Mouse (Mus musculus): ENCODE data around the gene Gm28305. TPM values are rescaled to one million over a fixed set of nuclear protein-coding genes. Genes with fewer than 3 reads are reported as not detected.

Gene Gm28305
- polyA plus RNA-seq, 1 experiment = not detected

- Histone ChIP-seq H3K4me1 (ENCODE audit: control insufficient read depth, insufficient read depth, low read length) (no peaks in the 10 kb centered on the region), H3K36me3 (ENCODE audit: control insufficient read depth, insufficient read depth, low read length) (no peaks in the 10 kb centered on the region; the same call in 1 of the 2 replicates), H3K4me3 (ENCODE audit: insufficient read depth, low read depth, low read length) (no peak overlapping the region), H3K27me3 (replicated peaks; ENCODE audit: control insufficient read depth, insufficient read depth, low read length) (no peaks in the 10 kb centered on the region), H3K27ac (ENCODE audit: insufficient read depth, low read depth, low read length) (no peak overlapping the region)
- TF ChIP-seq CTCF (conservative IDR thresholded peaks at IDR 0.05; ENCODE audit: insufficient read depth, insufficient read length, low read depth, low read length) (no peak), POLR2A (IDR thresholded peaks at IDR 0.05; ENCODE audit: low read depth, low read length) (no peak)
- no peak for DNase-seq
- WGBS = 90% methylated on average over 2 of the region's 2 CpGs
Measured at GRCm38 (mm10) chr9:104104986-104105385, 64.5 kb downstream of the Gm28305 start.

GRCm38 (mm10) chr9:104106930-104107329, 66.5 kb downstream of the Gm28305 start:
- no peaks in the 10 kb centered on the region for H3K27me3 ChIP-seq (replicated peaks; ENCODE audit: control insufficient read depth, insufficient read depth, low read length)
- no peaks in the 10 kb centered on the region for H3K4me1 ChIP-seq (ENCODE audit: control insufficient read depth, insufficient read depth, low read length)
- TF ChIP-seq POLR2A (IDR thresholded peaks at IDR 0.05; ENCODE audit: low read depth, low read length) (no peak), CTCF (conservative IDR thresholded peaks at IDR 0.05; ENCODE audit: insufficient read depth, insufficient read length, low read depth, low read length) (no peak)
- no peak overlapping the region for H3K4me3 ChIP-seq (ENCODE audit: insufficient read depth, low read depth, low read length)
- no peaks in the 10 kb centered on the region; the same call in 1 of the 2 replicates for H3K36me3 ChIP-seq (ENCODE audit: control insufficient read depth, insufficient read depth, low read length)
- 84% methylated on average over 9 of the region's 9 CpGs for WGBS
- no peak for DNase-seq
- H3K27ac ChIP-seq (ENCODE audit: insufficient read depth, low read depth, low read length) = no peak overlapping the region

- Histone ChIP-seq H3K27me3 (replicated peaks; ENCODE audit: control insufficient read depth, insufficient read depth, low read length) (no peaks in the 10 kb centered on the region), H3K36me3 (ENCODE audit: control insufficient read depth, insufficient read depth, low read length) (no peaks in the 10 kb centered on the region; the same call in 1 of the 2 replicates), H3K27ac (ENCODE audit: insufficient read depth, low read depth, low read length) (no peak overlapping the region), H3K4me3 (ENCODE audit: insufficient read depth, low read depth, low read length) (no peak overlapping the region), H3K4me1 (ENCODE audit: control insufficient read depth, insufficient read depth, low read length) (no peaks in the 10 kb centered on the region)
- WGBS = 73% methylated on average over 6 of the region's 6 CpGs
- DNase-seq = no peak
- no peak for TF ChIP-seq POLR2A (IDR thresholded peaks at IDR 0.05; ENCODE audit: low read depth, low read length)
- TF ChIP-seq CTCF (conservative IDR thresholded peaks at IDR 0.05; ENCODE audit: insufficient read depth, insufficient read length, low read depth, low read length) = no peak
Measured at GRCm38 (mm10) chr9:104107482-104107881, 67.0 kb downstream of the Gm28305 start.

- Histone ChIP-seq H3K27ac (ENCODE audit: insufficient read depth, low read depth, low read length) (no peak overlapping the region), H3K4me3 (ENCODE audit: insufficient read depth, low read depth, low read length) (no peak overlapping the region), H3K27me3 (replicated peaks; ENCODE audit: control insufficient read depth, insufficient read depth, low read length) (no peaks in the 10 kb centered on the region), H3K4me1 (ENCODE audit: control insufficient read depth, insufficient read depth, low read length) (no peaks in the 10 kb centered on the region), H3K36me3 (ENCODE audit: control insufficient read depth, insufficient read depth, low read length) (no peaks in the 10 kb centered on the region; the same call in 1 of the 2 replicates)
- 64% methylated on average over 2 of the region's 2 CpGs for WGBS
- DNase-seq = no peak
- TF ChIP-seq POLR2A (IDR thresholded peaks at IDR 0.05; ENCODE audit: low read depth, low read length) = no peak
- TF ChIP-seq CTCF (conservative IDR thresholded peaks at IDR 0.05; ENCODE audit: insufficient read depth, insufficient read length, low read depth, low read length) = no peak
Measured at GRCm38 (mm10) chr9:104108571-104109143, 68.2 kb downstream of the Gm28305 start.

- Histone ChIP-seq H3K27ac (ENCODE audit: insufficient read depth, low read depth, low read length) (no peak overlapping the region), H3K27me3 (replicated peaks; ENCODE audit: control insufficient read depth, insufficient read depth, low read length) (no peaks in the 10 kb centered on the region), H3K36me3 (ENCODE audit: control insufficient read depth, insufficient read depth, low read length) (no peaks in the 10 kb centered on the region; the same call in 1 of the 2 replicates), H3K4me1 (ENCODE audit: control insufficient read depth, insufficient read depth, low read length) (no peaks in the 10 kb centered on the region), H3K4me3 (ENCODE audit: insufficient read depth, low read depth, low read length) (no peak overlapping the region)
- WGBS = 94% methylated on average over 5 of the region's 5 CpGs
- TF ChIP-seq POLR2A (IDR thresholded peaks at IDR 0.05; ENCODE audit: low read depth, low read length) = no peak
- TF ChIP-seq CTCF (conservative IDR thresholded peaks at IDR 0.05; ENCODE audit: insufficient read depth, insufficient read length, low read depth, low read length) = no peak
- DNase-seq = no peak
Measured at GRCm38 (mm10) chr9:104109151-104109550, 68.7 kb downstream of the Gm28305 start.

- Histone ChIP-seq H3K4me3 (ENCODE audit: insufficient read depth, low read depth, low read length) (no peak overlapping the region), H3K36me3 (ENCODE audit: control insufficient read depth, insufficient read depth, low read length) (no peaks in the 10 kb centered on the region), H3K27ac (ENCODE audit: insufficient read depth, low read depth, low read length) (no peak overlapping the region), H3K4me1 (ENCODE audit: control insufficient read depth, insufficient read depth, low read length) (no peaks in the 10 kb centered on the region), H3K27me3 (replicated peaks; ENCODE audit: control insufficient read depth, insufficient read depth, low read length) (no peaks in the 10 kb centered on the region)
- DNase-seq = no peak
- TF ChIP-seq POLR2A (IDR thresholded peaks at IDR 0.05; ENCODE audit: low read depth, low read length) = no peak
- TF ChIP-seq CTCF (conservative IDR thresholded peaks at IDR 0.05; ENCODE audit: insufficient read depth, insufficient read length, low read depth, low read length) = no peak
- 41% methylated on average over 5 of the region's 5 CpGs for WGBS
Measured at GRCm38 (mm10) chr9:104123101-104123500, 82.6 kb downstream of the Gm28305 start.

- 49% methylated on average over 5 of the region's 5 CpGs for WGBS
- no peak overlapping the region for H3K27ac ChIP-seq (ENCODE audit: insufficient read depth, low read depth, low read length)
- TF ChIP-seq CTCF (conservative IDR thresholded peaks at IDR 0.05; ENCODE audit: insufficient read depth, insufficient read length, low read depth, low read length) (no peak), POLR2A (IDR thresholded peaks at IDR 0.05; ENCODE audit: low read depth, low read length) (no peak)
Measured at GRCm38 (mm10) chr9:104123622-104124021, 83.2 kb downstream of the Gm28305 start.

More at GRCm38 (mm10) chr9:104123622-104124021, 83.2 kb downstream of the Gm28305 start:
- peak; percentile 5 for DNase-seq
- Histone ChIP-seq H3K4me3 (ENCODE audit: insufficient read depth, low read depth, low read length) (no peak overlapping the region), H3K4me1 (ENCODE audit: control insufficient read depth, insufficient read depth, low read length) (no peaks in the 10 kb centered on the region), H3K27me3 (replicated peaks; ENCODE audit: control insufficient read depth, insufficient read depth, low read length) (no peaks in the 10 kb centered on the region), H3K36me3 (ENCODE audit: control insufficient read depth, insufficient read depth, low read length) (no peaks in the 10 kb centered on the region)

Other genes with a start within 250 kb of the Gm28305 start
- gene Nphp3, start 38.1 kb upstream of the Gm28305 start, polyA plus RNA-seq (2012; rRNA removed) = 8.4 and 17.3 TPM in 2 replicates
- 14.9 and 19.1 TPM in 2 replicates for gene Uba5, start 22.5 kb downstream of the Gm28305 start, polyA plus RNA-seq (2012; rRNA removed)
- 132 and 141 TPM in 2 replicates for gene Acad11, start 22.7 kb downstream of the Gm28305 start, polyA plus RNA-seq (2012; rRNA removed)
- gene Ackr4, start 86.3 kb downstream of the Gm28305 start, polyA plus RNA-seq (2012; rRNA removed) = 0.35 and 0.64 TPM in 2 replicates
- 104 and 129 TPM in 2 replicates for gene Dnajc13, start 222.3 kb downstream of the Gm28305 start, polyA plus RNA-seq (2012; rRNA removed)

Data from kidney, adult 2 months (tissue).